24 mouse cellular contexts compared by ENCODE assay signal in genomic region chr1:75889847-75890591, GRCm38 (mm10).
DNase-seq lines count a peak whose midpoint lies in the region; ATAC-seq lines count a peak whose summit lies in the region.
"Had no signal": no experiment of that assay in that cellular context is flagged by ENCODE, and none has a peak within 500 bp of the region (broad histone marks: within the 10 kb centered on the region; RNA-seq: fewer than 3 reads in every experiment).

No protein-coding gene starts in this region.

- 0 out of 2 replicates have a peak, but pooled peaks have one; percentile 30 for ATAC-seq in forebrain, embryonic 11.5 days (replicated peaks; ENCODE audit: low FRiP score)
- ATAC-seq in forebrain, embryonic 16.5 days = no peak
- ATAC-seq in limb, embryonic 12.5 days (ENCODE audit: insufficient number of reproducible peaks, insufficient read depth, low FRiP score, low TSS enrichment, low read depth) = peak; percentile 61; the same call in 1 of the 2 replicates
- 0 out of 2 replicates have a peak, but pooled peaks have one; percentile 45 for ATAC-seq in neural tube, embryonic 15.5 days (ENCODE audit: low FRiP score)
- ATAC-seq: CD4-positive, CD25-positive, alpha-beta regulatory T cell, adult 4 months; intestine, embryonic 16.5 days had no signal

- H3K4me3 ChIP-seq in forebrain, embryonic 11.5 days (ENCODE audit: low read depth, low read length) = no peak overlapping the region
- no peak overlapping the region for H3K4me3 ChIP-seq in forebrain, embryonic 16.5 days (replicated peaks; ENCODE audit: low read length)
- H3K4me3 ChIP-seq in embryonic facial prominence, embryonic 10.5 days = no peak overlapping the region
- no peak overlapping the region for H3K4me3 ChIP-seq in limb, embryonic 12.5 days (replicated peaks)
- H3K4me3 ChIP-seq in neural tube, embryonic 15.5 days (replicated peaks) = no peak overlapping the region
- H3K4me3 ChIP-seq: embryonic facial prominence, embryonic 15.5 days; forebrain, embryonic 12.5 days; heart, embryonic 13.5 days; hindbrain, embryonic 15.5 days; liver, embryonic 13.5 days had no signal

- no peak overlapping the region for H3K27ac ChIP-seq in forebrain, embryonic 11.5 days (ENCODE audit: low read depth, low read length)
- H3K27ac ChIP-seq in forebrain, embryonic 16.5 days (ENCODE audit: low read length) = no peak overlapping the region
- peak overlapping the region; percentile 73 for H3K27ac ChIP-seq in embryonic facial prominence, embryonic 10.5 days (replicated peaks)
- peak overlapping the region; percentile 79 for H3K27ac ChIP-seq in limb, embryonic 12.5 days
- no peak overlapping the region for H3K27ac ChIP-seq in neural tube, embryonic 15.5 days (replicated peaks)
- H3K27ac ChIP-seq: embryonic facial prominence, embryonic 15.5 days; forebrain, embryonic 12.5 days; heart, embryonic 13.5 days; liver, embryonic 13.5 days had no signal

- DNase-seq in forebrain, embryonic 11.5 days (ENCODE audit: low spot score) = no peak
- peak; percentile 50 for DNase-seq in embryonic facial prominence, embryonic 10.5 days (ENCODE audit: low spot score)
- no peak for DNase-seq in adrenal gland, adult 2 months
- no peak for DNase-seq in thymus, adult 18-20 months
- no peak for DNase-seq in urinary bladder, postnatal 36 days (ENCODE audit: low spot score in 2 of 2)
- DNase-seq: adrenal gland, postnatal 25 days; cerebellum, adult 11-12 months; cerebellum, postnatal 25 days; heart, adult 11 months; kidney, postnatal 36 days; liver, embryonic 13.5 days; lung, embryonic 14.5 days; lung, postnatal 36 days; thymus, postnatal 36 days had no signal

- H3K9ac ChIP-seq in forebrain, embryonic 11.5 days (ENCODE audit: low read length) = no peak overlapping the region
- H3K9ac ChIP-seq in forebrain, embryonic 16.5 days (replicated peaks; ENCODE audit: low read depth, low read length) = no peak overlapping the region
- no peak overlapping the region for H3K9ac ChIP-seq in limb, embryonic 12.5 days (replicated peaks)
- no peak overlapping the region for H3K9ac ChIP-seq in neural tube, embryonic 15.5 days (replicated peaks)
- H3K9ac ChIP-seq: embryonic facial prominence, embryonic 15.5 days; forebrain, embryonic 12.5 days; heart, embryonic 13.5 days; hindbrain, embryonic 15.5 days; liver, embryonic 13.5 days; lung, embryonic 14.5 days had no signal

- no peak overlapping the region for H3K4me2 ChIP-seq in forebrain, embryonic 11.5 days (ENCODE audit: low read depth, low read length, severe bottlenecking)
- H3K4me2 ChIP-seq in forebrain, embryonic 16.5 days (ENCODE audit: low read length) = no peak overlapping the region
- H3K4me2 ChIP-seq in limb, embryonic 12.5 days = no peak overlapping the region
- H3K4me2 ChIP-seq in neural tube, embryonic 15.5 days = no peak overlapping the region
- H3K4me2 ChIP-seq: embryonic facial prominence, embryonic 15.5 days; heart, embryonic 13.5 days; hindbrain, embryonic 15.5 days; liver, embryonic 13.5 days; lung, embryonic 14.5 days had no signal

- no peaks in the 10 kb centered on the region for H3K9me3 ChIP-seq in forebrain, embryonic 11.5 days (ENCODE audit: control insufficient read depth, low read length)
- peaks cover 2% of the 10 kb centered on the region; the same call in 1 of the 2 replicates for H3K9me3 ChIP-seq in forebrain, embryonic 16.5 days (ENCODE audit: control insufficient read depth, low read length)
- peaks cover 17% of the 10 kb centered on the region for H3K9me3 ChIP-seq in embryonic facial prominence, embryonic 10.5 days
- H3K9me3 ChIP-seq in limb, embryonic 12.5 days = peaks cover 19% of the 10 kb centered on the region
- no peaks in the 10 kb centered on the region for H3K9me3 ChIP-seq in neural tube, embryonic 15.5 days (replicated peaks)
- H3K9me3 ChIP-seq: hindbrain, embryonic 15.5 days had no signal

- H3K36me3 ChIP-seq in forebrain, embryonic 11.5 days (ENCODE audit: control insufficient read depth, insufficient read depth, low read length) = no peaks in the 10 kb centered on the region
- H3K36me3 ChIP-seq in forebrain, embryonic 16.5 days (ENCODE audit: control insufficient read depth, insufficient read depth) = no peaks in the 10 kb centered on the region
- H3K36me3 ChIP-seq in embryonic facial prominence, embryonic 10.5 days (replicated peaks) = no peaks in the 10 kb centered on the region; the same call in 1 of the 2 replicates
- H3K36me3 ChIP-seq in limb, embryonic 12.5 days = no peaks in the 10 kb centered on the region
- no peaks in the 10 kb centered on the region for H3K36me3 ChIP-seq in neural tube, embryonic 15.5 days
- H3K36me3 ChIP-seq: embryonic facial prominence, embryonic 15.5 days; forebrain, embryonic 12.5 days; G1E; heart, embryonic 13.5 days; hindbrain, embryonic 15.5 days; liver, embryonic 13.5 days had no signal

- H3K27me3 ChIP-seq in forebrain, embryonic 11.5 days (ENCODE audit: control insufficient read depth, insufficient read depth, low read length) = no peaks in the 10 kb centered on the region
- H3K27me3 ChIP-seq in forebrain, embryonic 16.5 days (replicated peaks; ENCODE audit: control insufficient read depth, insufficient read depth, low read length) = no peaks in the 10 kb centered on the region
- 0 out of 2 replicates have a peak, but pooled peaks cover 3% of the 10 kb centered on the region for H3K27me3 ChIP-seq in embryonic facial prominence, embryonic 10.5 days (replicated peaks; ENCODE audit: low read depth, poor library complexity, severe bottlenecking)
- H3K27me3 ChIP-seq in limb, embryonic 12.5 days = no peaks in the 10 kb centered on the region
- H3K27me3 ChIP-seq in neural tube, embryonic 15.5 days (replicated peaks) = no peaks in the 10 kb centered on the region
- H3K27me3 ChIP-seq: embryonic facial prominence, embryonic 15.5 days; forebrain, embryonic 12.5 days; heart, embryonic 13.5 days; hindbrain, embryonic 15.5 days; liver, embryonic 13.5 days had no signal

- peaks cover 7% of the 10 kb centered on the region for H3K4me1 ChIP-seq in forebrain, embryonic 11.5 days (replicated peaks; ENCODE audit: control insufficient read depth, insufficient read depth, low read length)
- H3K4me1 ChIP-seq in forebrain, embryonic 16.5 days (replicated peaks; ENCODE audit: control insufficient read depth, insufficient read depth, low read length) = peaks cover 19% of the 10 kb centered on the region
- peaks cover 47% of the 10 kb centered on the region for H3K4me1 ChIP-seq in embryonic facial prominence, embryonic 10.5 days
- peaks cover 42% of the 10 kb centered on the region for H3K4me1 ChIP-seq in limb, embryonic 12.5 days (replicated peaks)
- H3K4me1 ChIP-seq in neural tube, embryonic 15.5 days = peaks cover 18% of the 10 kb centered on the region
- H3K4me1 ChIP-seq: heart, embryonic 13.5 days; liver, embryonic 13.5 days had no signal

- 67% methylated on average over 4 of the region's 4 CpGs for WGBS in forebrain, embryonic 11.5 days
- WGBS in forebrain, embryonic 16.5 days = 64% methylated on average over 4 of the region's 4 CpGs
- WGBS in embryonic facial prominence, embryonic 10.5 days = 53% methylated on average over 4 of the region's 4 CpGs
- WGBS in limb, embryonic 12.5 days = 57% methylated on average over 4 of the region's 4 CpGs
- WGBS in neural tube, embryonic 15.5 days = 72% methylated on average over 4 of the region's 4 CpGs

Comparison
In these comparisons a context has a peak if more than half of its experiments do, and no peak if none do; other contexts are left out.
1. H3K27ac ChIP-seq: peak in embryonic facial prominence, embryonic 10.5 days (single experiment) and limb, embryonic 12.5 days (single experiment); none in forebrain, embryonic 11.5 days (single experiment), forebrain, embryonic 16.5 days (single experiment) and neural tube, embryonic 15.5 days (single experiment).